Mouse (Mus musculus) megakaryocyte progenitor cell, adult 5-6 weeks (primary cell): ENCODE results near the gene Fam8a1. TPM values are rescaled to one million over a fixed set of nuclear protein-coding genes. Genes with fewer than 3 reads are reported as not detected.

Experiments used
- total RNA-seq, 2 experiments: library from RNA; stranded (forward) in 1 of 2; stranded (reverse) in 1 of 2; fragments of 157-497, 149-512 nt in 1 of 2; fragments of 200-1000 nt in 1 of 2; gene quantifications; 2 replicates each; pipeline versions ENCODE4 v1.2.3 to v1.2.4; 2015 to 2017

The Fam8a1 gene
- total RNA-seq, 2 experiments from 2014 or later: 7.0 to 17.7 TPM

Other genes starting within 250 kb of the Fam8a1 start
- 0.20 and 0.39 TPM in 2 replicates for gene Cap2, start 167.7 kb upstream of the Fam8a1 start, total RNA-seq (2015)
- gene Cap2, start 167.7 kb upstream of the Fam8a1 start, total RNA-seq (2017): 0.14 TPM in 1 of 2 replicates, not detected in the other
- gene Nup153, start 58.4 kb downstream of the Fam8a1 start, total RNA-seq (2015): 96.9 and 126 TPM in 2 replicates
- gene Nup153, start 58.4 kb downstream of the Fam8a1 start, total RNA-seq (2017): 67.7 and 72.3 TPM in 2 replicates